Mouse (Mus musculus): Measurements from ENCODE around the gene G6pc3.

G6pc3 gene

DNA sequence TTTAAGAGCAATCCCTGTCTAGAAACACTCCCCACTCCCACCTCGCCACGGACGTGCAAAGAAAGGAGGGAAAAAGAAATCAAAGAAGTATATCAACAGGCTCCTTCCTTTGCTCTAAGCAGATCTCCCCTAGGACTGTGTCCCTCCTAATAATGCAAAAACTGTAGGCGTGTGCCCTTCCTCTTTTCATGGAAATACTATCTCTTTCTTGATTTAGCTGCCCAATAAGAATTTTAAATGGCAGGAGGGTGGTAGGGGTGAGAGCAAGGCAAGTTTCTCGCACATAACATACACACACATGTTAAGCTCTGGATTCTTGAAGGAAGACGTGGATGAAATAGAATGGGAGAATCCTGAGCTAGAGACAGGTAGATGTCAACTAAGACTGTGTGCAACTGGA lies 440 bp upstream of the G6pc3 start:
- DNase-seq (ENCODE audit: low spot score in 2 of 2): no peak

DNA sequence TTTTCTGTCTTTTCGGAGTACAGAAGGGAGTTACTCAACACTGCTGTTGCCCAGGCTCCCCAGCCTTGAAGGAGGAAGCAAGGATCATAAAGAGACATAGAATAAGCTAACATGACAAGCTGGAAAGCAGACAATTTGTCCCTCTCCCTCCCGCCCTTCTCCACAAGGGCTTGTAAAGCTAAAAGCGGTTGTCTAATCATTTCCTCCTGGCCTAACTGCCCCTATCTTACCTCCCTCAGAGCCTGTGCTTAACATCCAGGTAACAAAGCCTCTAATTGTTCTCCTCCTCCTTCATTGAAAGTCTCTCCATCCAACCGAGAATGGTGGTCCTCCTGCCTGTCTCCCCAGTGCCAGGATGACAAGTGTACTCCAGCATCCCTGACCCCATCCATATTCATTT lies 1.4 kb downstream of the G6pc3 start:
- DNase-seq (ENCODE audit: low spot score in 2 of 2): no peak

DNA sequence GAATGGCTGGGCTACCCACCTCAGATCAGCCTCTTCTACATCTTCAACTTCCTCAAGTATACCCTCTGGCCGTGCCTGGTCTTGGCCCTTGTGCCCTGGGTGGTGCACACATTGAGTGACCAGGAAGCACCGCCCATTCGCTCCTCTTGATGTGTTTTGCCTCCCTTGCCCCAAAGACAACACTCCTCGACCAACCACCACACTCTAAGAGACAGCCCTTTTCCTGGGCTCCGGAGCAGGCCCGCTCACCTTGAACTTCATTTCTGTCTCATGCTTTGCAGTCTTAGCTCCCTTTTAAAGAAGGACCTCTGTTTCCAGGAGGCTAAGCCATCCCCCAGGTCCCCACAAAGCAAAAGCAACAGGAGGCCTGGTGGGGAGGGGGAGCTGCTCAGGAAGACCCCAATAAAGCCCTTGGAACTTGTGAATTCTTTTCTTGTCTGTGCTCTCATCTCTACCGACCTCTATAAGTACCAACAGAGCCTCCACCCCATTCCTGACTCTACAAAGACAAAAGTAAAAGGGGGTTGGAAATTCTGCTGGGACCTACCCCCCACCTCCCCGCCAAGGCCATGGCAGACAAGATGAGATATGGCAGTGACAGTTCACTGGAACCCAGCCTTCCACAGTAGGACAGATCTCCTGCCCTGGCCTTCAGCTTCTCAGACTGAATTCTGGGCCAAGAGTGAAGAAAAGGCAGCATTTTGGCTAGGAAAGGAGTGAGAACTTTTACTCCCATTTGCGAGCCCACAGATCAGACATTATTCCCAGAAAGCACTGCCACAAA lies 4.4 kb downstream of the G6pc3 start:
- DNase-seq (ENCODE audit: low spot score in 2 of 2): peak in 1 of 2 experiments; percentile 8

DNA sequence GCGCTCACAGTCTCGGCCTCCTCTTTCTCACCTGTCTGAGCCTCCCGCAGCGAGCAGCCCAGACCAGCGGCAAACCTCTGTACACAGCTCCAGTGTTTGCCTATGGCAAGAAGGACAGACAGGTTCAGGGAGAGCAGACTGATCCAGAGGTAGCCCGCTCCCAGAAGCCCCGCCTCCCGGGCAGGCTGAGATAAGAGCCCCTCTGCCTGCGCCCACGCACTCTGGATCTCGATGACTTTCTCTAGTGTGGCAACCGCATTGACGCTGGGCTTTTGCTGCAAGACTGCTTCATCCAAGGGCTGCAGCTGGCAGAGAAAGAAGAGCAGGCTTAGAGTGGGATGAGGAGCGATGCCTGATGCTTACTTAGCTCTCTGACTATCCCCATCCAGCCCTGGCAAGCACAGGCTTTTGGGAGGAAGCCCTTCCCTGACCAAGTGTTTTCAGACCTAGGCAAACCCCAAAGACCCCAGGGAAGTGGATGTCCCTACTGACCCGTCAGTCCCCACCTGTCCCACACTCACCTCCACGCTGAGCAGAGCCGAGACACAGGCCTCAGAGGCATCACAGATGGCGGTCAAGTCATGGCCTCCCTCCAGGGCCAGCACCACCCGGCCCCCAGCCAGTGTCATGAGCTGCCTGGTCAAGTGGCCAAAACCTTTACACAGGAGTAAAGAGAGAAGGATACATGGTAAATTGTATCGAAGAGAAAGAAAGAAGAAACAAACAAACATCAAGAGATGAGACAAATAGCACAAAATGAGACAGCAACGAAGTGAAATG lies 6.8 kb downstream of the G6pc3 start:
- peak in 1 of 2 experiments; percentile 34 for DNase-seq (ENCODE audit: low spot score in 2 of 2)

DNA sequence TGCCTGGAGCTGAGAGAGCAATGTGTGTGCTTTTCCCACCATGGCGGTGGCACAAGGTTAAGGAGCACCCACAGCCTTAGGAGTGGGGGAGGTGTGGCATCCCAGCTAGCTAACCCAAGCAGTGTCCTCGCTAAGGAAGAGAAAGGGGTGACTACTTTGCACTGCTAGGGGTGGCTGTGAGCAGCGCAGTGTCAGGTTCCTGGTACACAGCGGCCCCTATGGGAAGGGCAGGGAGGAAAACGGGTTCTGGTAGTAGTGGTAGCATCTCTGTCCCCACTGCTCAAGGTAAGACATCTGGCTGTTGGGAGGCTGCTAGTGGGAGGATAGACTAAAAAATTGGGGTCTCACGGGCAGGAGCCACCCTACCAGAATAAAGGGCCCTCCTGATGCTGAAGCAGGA lies 8.8 kb downstream of the G6pc3 start:
- DNase-seq (ENCODE audit: low spot score in 2 of 2): no peak

DNA sequence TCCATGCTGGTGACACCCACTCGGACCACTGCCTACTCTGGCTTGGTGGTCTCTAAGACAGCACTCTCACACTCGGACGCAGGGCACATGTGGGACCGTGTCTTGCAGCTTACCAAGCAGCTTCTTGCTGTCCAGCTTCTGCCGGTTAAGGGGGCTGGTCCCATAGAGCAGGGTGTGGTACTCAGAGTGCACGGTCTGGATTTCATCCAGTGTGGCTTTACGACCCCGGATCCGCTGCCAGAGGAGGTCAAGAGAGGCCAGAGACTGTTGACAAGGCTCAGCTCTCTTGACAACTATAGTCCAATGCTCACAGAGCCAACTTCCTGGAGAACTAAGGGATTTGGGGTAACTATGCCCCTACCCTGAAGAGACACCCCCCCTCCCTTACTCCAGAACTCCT lies 10.4 kb downstream of the G6pc3 start:
- peak in 1 of 2 experiments; percentile 4 for DNase-seq (ENCODE audit: low spot score in 2 of 2)

DNA sequence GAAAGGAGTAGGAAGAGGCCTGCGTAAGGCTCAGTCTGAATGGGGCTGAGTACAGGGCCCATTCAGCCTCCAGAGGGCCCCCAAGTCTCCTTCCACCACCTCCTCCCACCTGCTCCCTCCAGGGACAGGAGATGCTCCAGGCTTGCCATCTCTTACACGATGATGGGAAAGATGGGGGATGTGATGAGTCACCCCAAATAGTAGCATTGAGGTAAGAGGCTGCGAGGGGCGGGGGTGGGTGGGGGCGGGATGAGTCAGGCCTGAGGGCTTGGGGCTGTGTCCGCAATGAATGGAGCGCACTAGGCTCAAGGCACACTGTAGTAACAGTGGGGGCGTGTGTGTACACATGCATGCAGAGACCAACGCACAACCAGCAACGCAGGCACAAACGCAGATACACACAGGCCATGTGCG lies 12.0 kb downstream of the G6pc3 start:
- DNase-seq (ENCODE audit: low spot score in 2 of 2): no peak

DNA sequence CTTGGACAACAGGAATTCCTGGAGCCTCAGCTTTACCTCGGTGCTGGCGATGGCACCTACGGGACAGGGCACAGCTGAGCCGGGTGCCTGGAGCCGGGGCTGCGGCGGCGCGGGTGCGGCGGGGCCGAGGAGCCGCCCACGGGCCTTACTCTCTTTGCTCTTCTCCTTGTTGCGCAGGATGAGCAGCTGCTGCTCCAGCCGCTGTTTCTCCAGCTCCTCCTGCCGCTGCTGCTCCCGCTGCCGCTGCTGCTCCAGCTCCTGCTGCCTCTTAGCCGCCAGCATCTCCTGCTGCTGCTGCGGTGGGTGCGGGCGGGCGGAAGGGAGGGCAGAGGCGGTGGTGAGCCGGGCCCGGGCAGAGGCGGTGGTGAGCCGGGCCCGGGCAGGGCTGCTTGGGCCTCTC lies 17.1 kb downstream of the G6pc3 start:
- no peak for DNase-seq (ENCODE audit: low spot score in 2 of 2)

DNA sequence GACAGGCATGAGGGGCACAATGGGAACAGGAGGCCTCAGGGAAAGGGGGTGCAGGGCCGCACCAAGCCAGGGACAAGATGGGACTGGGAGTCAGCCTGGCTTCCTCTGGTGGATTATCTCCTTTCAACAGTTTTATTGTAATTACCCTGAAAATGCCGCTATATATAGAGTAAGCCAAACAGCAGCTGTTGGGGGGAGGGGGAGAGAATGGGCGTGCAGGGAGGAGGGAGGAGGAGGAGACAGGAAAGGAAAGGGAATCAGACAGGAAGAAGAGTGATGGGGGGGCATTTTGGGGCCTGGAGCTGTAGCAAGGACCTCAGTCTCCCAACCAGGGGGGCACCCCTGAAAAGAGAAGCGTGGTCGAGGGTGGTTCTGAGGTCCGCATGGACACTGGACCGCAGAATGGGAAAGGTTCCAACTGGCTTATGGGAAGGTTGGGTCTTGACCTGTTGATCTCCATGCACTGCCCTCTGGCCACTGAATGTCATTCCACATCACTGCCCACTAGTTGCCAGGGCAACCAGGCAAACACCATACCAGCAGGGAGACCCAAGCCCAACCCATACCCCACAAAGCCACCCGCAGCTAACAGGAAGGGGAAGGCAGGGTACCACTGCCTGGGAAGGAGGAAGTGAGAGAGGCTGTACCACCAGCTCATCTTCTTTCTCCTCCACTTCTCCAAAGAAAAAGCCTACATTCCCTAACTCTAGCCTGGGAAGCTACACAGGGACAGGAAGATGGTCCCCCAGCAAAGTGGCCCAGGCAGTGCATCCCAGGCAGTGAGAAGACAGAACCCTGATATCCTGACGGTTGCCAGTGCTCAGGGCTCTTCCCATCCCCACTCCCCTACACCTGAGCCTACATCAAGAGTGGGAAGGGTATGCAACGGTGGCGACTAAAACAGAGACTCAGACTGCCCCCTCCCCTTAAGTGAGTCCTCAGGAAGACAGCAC lies 18.7 kb downstream of the G6pc3 start:
- no peak for DNase-seq (ENCODE audit: low spot score in 2 of 2)

DNA sequence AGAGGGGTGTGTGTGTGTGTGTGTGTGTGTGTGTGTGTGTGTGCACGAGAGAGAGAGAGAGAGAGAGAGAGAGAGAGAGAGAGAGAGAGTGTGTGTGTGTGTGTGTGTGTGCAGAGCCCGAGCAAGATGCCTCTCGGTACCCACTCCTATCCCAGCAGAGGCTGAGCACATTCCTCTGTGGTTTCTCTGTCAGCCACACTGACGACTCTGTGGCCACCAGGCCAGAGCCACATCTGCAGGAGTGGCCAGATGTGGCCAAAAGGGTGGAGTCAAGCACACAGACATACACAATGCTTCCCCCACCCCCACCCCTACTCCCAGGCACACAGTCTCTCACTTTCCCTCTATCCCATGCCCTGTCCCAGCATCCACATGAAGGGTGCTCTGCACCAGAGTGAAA lies 19.4 kb downstream of the G6pc3 start:
- DNase-seq (ENCODE audit: low spot score in 2 of 2): no peak

DNA sequence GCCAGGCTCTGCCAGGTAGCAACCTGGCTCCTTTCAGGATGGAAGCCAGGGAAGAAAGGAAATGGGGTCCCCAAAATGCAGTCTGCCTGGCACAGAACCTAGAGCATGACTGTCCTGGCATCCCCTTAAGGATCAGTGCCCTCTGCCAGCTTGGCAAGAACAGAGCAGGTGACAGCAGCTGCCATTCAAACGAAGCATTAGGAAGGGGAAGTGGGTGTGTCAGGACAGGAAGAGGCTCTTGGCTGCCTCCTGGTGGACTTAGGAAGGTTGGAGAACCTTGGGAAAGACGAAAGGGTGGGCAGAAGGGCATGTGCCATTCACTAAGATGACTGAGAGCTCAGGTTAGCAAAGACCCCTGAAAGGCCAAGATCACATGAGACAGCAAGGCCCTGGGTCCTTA lies 20.3 kb downstream of the G6pc3 start:
- no peak for DNase-seq (ENCODE audit: low spot score in 2 of 2)

DNA sequence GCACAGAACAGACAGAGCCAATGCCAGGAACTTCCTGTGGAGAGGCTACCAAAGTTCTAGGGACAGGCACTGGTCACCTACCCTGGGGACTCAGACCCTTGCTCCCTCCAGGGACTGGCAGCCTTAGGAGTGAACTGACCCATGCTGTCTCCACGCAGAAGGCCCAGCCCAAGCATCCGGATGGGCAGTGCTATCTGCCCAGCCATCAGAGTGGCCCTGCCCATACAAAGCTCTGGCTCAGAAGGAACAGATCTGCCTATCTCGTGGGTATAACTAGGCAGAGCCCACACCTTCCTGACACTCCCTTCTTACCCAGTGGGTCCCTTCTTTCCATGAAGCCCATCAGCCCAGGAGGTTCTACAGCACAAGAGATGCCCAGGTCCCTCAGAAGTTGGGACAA lies 20.8 kb downstream of the G6pc3 start:
- DNase-seq (ENCODE audit: low spot score in 2 of 2): no peak

DNA sequence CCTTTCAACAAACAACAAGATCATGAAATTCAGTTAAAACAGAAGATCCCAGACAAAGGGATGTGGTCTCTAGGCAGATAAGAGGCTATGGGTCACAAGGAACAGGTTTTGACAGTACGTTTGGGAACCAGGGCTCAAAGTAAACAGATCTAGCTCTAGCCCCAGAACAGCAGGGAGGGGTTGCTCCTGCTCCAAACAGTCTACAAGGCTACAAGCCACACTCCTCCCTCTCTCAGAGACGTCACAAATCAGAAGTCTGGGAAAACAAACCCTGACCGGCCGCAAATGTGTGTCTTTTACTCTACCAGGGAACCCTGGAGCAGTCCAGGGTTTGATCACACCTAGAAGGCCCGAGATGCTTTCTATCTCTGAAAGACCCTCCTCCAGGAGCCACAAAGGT lies 21.6 kb downstream of the G6pc3 start:
- no peak for DNase-seq (ENCODE audit: low spot score in 2 of 2)

DNA sequence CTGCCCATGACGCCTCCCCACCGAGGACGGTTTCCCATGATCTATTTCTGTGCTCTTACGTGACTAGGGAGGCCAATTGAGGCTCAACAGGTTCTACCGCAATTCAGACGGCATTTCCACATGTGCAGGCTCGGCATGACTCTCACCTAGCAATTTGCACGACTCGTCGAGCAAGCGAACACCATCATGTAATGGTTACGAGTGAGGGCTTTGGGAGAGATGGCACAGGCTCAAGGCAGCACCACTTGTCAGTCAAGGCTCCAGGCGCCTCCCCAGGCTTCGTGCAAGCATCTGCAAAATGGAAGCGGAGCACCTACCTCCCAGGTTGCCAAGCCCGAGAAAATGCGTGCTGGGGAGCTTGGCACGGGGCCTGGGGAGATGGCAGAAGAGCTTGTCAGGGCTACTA lies 22.5 kb downstream of the G6pc3 start:
- no peak for DNase-seq (ENCODE audit: low spot score in 2 of 2)

DNA sequence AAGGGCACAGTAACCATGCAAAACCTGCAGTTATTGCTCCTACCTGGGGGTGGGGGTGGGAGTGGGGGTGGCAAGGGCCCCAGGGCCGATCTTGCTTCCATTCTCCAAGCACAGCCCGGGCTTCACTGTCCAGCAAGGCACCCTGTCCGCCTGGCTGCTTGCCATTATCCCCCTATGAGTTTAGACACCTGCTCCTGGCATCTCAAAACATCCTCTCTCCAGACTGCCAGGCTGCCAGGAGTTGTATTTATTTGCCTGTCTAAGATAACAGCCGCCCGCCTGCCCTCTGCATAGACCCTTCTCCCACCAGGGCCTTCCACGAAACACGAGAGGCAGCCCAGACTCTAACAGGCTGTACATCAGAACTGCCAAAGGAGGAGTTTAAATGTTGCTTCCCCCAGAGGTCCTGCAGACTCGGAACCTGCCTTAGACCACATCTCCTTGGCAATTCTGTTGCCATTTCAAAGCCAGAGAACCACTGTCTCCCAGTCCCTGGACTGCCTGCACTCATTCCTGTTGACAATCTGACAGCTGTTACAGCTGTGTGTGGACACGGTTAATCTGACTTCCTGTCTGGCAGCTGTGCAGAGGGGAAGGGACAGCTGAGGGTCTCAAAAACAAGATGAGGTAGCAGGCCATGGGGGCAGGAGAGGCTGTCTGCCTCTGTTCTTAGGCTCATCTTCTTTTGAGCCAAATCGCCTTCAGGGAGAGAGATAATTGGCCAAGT lies 25.2 kb downstream of the G6pc3 start:
- no peak for DNase-seq (ENCODE audit: low spot score in 2 of 2)

DNA sequence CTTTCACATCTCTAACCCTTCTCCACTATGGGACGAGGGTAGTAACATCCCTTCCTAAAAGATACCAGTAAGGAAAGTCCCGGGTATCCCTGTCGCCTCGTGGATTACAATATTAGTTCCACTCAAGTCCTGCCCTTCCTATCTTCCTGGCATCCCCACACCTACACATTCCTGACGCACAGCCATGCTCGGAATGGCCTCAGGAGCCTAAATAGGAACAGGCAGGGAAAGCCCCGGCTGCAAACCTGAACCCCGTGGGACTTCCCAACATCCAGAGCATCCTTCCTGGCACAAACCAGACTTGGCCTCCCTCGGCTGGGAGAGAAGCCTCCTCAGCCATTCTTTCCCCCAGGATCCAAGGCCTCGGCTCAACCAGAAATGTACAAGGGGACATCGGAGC lies 26.1 kb downstream of the G6pc3 start:
- DNase-seq (ENCODE audit: low spot score in 2 of 2): no peak

DNA sequence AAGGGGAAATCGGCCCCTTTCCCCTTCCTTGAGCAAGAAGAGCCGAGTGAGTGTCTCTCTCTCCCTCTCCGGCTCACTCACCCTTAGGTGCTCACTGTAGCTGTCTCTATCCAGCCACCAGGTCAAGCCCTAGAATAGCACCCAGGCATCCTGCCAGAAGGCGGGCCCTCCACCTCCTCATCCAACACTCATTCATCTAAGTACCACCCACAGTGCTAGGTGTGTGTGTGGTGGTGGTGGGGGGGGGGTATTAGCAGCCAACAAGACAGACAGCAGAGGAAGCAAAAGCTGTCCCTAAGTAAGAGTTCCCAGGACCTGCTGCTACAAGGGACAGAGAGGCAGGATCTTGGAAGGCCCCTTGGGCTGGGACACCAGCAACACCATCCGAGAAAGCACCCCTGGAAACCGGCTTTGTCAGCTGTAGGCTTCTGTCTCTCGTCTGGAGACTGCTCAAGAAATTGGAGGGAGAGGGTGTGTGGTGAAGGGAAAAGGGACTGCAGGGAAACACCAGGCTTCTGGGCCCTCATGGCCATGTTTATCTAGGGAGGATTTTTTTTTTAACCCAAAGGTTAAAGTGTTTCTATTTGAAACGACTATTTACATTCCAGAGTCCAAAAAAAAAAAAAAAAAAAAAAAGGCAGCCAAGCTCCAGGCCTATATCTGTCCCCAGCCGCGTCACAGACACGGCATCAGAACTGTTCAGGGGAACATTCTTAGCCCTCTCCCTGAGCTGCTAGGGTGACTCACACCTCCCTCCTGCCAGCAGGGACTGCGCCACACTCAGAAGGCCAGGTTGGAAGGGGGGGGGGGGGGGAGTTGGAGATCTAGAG lies 26.9 kb downstream of the G6pc3 start:
- no peak for DNase-seq (ENCODE audit: low spot score in 2 of 2)

DNA sequence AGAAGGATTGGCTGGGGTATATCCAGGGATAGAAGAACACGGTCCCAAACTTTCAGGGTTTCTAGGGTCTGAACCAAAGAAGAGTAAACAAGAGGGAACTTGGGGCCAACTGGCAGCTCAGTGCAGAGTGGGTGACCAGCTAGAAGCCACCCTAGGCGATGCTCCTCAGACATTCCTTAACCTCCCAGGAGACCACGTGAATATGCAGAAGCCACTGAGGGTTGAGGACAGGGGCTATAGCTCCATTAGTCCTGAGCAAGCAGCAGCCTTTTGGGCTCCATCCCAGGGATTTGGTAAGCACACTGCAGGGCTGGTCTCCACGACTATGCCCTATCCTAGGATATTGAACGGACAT lies 27.4 kb downstream of the G6pc3 start:
- no peak for DNase-seq (ENCODE audit: low spot score in 2 of 2)

DNA sequence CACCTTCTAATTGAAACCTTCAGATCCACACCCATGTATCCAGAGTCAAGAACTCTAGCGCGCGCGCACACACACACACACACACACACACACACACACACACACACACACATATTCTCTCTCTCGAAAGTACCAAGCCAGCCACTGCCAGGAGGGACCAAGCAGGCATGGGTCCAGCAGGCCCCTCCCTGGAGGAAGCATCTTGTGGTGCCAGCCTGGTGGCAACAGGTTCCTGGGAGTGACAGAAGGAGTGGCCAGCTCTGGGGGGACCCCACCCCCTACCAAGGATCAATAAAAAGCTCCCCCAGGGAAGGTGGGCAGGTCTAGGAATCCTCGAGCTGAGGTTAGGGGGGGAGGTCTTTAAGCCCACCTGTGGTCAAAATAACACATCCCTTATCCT lies 28.0 kb downstream of the G6pc3 start:
- no peak for DNase-seq (ENCODE audit: low spot score in 2 of 2)

DNA sequence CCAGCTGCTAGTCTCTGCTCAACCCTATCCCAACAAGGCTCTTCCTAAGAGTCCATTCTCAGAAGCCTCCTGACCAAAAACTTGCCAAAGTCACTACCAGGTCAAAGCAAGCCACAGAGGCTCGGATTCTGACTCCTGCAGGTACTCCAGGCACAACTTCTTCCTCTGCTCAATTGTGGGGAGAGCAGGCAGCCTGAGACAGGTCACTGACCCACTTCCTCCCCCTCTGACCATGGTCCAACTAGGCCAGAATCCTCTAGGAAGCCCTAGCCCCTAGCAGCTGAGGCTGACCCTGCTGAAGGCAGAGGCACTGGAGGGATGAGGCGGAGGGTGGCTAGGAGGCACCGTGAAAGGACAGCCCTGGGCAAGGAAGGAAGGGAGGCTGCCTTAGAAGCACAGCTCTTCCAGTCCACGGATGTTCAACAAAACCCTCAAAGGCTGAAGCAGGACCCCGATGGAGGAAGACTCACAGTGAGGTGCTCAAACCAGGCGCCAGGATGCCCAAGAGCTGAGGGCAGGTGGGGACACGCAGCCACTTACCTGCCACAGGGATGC lies 28.5 kb downstream of the G6pc3 start:
- DNase-seq (ENCODE audit: low spot score in 2 of 2): no peak

Data from frontal cortex, postnatal 14 days (tissue).